Mouse (Mus musculus) retina, postnatal 1 day (tissue): ENCODE results near the gene Atf6b.

Source experiments
- DNase-seq: peaks from one replicate; pipeline ENCODE4 v3.0.0-alpha.2; 2012

Gene Atf6b

GRCm38 (mm10) chr17:34627093-34627942, 19.6 kb upstream of the Atf6b start:
- DNase-seq: peak; percentile 97

DNA sequence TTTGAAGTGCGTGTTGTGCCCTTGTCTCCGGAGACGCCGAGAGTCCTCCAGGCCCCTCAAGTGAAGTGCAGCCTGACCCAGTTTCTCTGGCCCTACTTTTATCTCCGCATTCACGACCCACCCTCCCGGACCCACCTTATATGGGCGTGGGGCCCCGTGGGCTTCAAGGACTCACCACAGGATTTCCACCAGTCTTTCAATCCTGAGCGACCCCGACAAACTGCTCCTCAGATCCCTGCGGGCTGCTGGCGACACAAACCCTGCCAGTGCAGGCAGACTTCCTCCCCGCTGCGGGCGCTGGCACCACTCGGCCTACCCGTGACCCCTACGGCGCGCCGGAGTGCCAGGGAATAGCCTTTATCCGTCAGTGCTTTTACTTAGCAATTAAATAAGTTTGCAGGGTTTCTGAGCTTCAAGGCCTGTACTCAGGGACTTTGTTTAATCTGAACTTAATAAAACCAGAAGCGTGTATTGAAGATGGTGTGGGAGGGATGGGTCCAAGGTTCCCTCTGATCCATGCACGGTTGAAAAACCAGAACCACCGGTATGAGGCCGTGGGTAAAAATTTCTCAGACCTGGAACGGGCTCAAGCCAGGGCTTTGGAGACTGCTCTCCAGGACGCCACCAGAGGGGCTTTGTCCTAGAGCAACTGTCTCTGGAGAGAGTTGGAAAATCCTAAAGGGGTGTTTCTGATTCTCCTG, 18.9 kb upstream of the Atf6b start, which contains the start of gene Ppt2:
TSS of gene Ppt2 (minus strand) at position 568 of the 701 bp plus-strand sequence.
- DNase-seq: no peak

DNA sequence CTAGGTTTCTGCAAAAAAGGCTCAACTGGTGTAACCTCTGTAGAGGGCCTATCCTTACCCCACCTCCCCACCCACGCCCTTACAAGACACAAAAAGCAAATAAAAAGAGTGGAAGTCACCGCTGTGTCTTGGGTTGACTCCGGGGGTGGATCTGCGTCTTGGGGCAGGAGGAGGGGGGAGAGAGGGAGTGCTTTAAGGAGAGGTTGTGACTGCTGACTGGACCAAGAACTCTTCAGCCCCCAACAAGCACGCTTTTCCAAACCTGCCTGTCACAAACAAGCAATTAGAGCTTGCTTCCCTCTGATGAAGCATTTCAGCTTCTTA, 18.3 kb upstream of the Atf6b start:
- no peak for DNase-seq

DNA sequence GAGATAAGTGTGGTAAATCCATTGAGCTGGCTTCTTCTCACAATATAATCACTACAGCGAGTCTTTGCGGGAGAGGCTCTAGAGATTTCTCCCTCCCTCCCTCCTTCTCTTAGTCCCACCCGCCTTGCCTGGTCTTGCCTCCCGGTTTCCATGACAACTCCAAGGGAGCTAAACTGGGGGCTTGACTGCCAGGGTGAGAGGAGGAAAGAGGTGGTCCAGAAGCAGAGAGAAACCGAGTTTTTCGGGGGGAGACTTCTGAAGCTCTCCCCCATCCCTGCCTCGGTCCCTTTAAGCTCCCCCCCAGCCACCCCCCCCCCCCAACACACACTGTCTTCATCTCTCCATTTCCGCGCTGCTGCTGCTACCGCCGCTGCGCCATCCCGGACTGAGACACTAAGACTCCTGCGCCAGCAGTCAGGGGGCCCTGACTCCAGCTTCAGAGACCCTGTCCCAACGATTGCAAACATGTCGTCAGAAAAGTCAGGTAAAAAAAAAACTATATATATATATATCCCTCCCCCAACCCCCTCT, 17.7 kb upstream of the Atf6b start, which contains the start of gene Prrt1:
TSS of gene Prrt1 (plus strand) at position 313 of the 531 bp plus-strand sequence.
- peak; percentile 64 for DNase-seq

- no peak for DNase-seq
Measured at GRCm38 (mm10) chr17:34629796-34630603, 16.9 kb upstream of the Atf6b start.

DNA sequence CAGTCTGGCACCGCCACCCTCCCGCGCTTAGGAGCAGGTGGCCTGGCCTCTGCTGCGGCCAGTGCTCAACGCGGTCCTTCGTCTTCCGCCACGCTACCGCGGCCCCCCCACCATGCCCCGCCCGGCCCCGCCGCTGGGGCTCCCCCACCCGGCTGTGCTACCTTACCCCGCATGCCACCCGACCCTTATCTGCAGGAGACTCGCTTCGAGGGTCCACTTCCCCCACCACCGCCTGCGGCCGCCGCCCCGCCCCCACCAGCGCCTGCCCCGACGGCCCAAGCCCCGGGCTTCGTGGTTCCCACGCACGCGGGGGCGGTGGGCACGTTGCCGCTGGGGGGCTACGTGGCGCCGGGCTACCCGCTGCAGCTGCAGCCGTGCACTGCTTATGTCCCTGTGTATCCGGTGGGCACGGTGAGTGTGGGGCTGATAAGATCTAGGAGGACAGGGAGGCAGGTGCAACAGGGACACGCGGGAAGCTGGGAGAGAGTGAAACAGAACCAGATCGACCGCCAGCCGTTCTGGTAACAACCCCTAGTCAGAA, 16.1 kb upstream of the Atf6b start:
- peak; percentile 52 for DNase-seq

GRCm38 (mm10) chr17:34631647-34632046, 15.3 kb upstream of the Atf6b start:
- DNase-seq: no peak

DNA sequence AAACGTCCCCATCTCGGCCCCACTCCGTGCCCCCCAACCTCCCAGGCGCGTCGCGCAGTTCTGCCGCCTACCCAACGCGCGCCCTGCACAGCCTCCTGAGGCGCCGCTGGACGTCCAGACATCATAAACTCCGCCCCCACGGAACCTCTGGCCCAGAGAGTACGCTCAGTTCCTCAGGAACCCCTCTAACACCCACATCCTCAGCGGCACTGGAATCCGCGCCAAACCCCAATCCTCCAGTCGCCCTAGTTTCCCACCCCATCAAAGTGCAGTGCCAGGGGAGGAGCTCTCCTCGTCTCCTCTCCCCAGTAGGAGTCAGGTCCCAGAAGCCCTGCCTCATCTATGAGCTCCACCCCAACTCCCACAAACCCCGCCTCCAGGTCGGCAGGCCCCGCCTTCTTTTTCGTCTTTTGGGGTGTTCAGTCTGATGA, 14.7 kb upstream of the Atf6b start:
- DNase-seq: peak; percentile 83

DNA sequence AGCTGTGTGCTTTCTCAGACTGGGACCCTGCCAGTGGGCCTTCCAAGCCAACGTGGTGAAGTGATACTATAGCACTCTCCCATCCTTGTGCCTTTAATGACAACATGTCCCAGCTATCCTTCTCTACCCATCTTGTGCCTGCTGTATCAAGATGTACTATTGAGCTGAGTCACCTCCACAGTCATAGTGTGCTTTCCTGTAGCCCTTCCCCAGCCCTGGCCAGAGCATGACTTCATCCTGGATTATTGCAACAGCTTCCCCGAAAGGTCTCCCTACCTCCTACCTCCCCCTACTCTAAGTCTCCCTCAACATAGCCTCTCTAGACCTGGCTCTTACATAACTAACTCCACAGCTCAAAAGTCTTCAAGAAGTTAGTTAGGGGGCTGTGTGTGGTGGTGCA, 11.3 kb upstream of the Atf6b start:
- DNase-seq: no peak

- no peak for DNase-seq
Measured at GRCm38 (mm10) chr17:34637459-34637858, 9.5 kb upstream of the Atf6b start.

DNA sequence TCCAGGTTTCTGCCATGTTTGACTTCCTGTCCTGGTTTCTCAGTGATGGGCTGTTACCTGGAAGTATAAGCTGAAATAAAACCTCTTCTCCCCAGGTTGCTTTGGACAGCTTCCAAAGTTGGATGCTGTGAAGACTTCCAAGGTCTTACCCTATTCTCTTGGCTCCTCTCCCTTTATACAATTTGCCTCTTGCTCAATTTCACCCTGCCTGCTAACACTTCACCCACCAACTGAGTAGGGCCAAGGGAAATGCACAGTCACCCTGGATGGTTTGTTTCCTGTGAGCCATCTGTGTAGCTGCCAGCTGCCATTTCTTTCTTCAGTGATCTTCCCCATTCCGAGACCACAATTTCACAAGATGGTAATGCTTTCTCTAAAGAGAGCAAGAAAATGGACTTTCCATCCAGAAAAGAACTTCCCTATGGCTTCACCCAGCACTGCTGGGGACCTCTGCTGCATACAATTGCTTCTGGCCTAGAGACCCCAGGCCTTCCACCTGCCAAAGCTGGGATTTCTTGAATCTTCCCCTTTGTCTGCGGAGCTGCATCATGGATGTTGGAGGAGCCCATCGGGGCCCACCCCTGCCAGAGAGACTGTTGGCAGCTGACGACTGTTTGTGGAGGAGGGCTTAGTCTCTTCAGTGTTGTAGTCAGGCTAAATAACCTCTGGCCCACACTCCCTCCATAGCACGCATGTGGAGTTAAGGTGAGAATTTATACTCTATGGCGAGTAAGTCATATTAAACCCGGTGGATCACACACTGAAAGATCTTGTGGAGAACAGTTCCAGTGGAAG, 7.3 kb upstream of the Atf6b start:
- DNase-seq: no peak

GRCm38 (mm10) chr17:34640778-34641601, 6.0 kb upstream of the Atf6b start:
- peak; percentile 88 for DNase-seq

- DNase-seq: no peak
Measured at GRCm38 (mm10) chr17:34641945-34642344, 5.0 kb upstream of the Atf6b start.

DNA sequence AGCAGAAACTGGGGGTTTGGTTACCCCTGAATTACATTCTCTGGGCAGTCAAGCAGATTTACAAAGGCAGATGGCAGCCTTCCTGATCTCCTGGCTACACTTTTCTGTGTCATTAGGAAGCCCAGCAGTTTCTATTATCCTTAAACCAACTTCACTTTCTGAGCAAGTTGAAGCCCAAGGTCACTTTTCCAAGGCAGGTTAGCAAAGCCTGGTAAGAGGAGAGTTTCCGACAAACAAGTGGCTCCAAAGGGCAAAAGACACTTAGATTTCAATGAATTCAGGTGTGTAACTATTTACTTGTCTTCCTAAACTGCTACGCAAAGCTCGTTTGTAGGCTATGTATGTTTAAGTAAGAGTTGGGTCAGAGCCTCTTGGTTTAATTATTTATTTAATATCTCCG, 3.6 kb upstream of the Atf6b start:
- DNase-seq: no peak

- DNase-seq: no peak
Measured at GRCm38 (mm10) chr17:34643944-34644343, 3.0 kb upstream of the Atf6b start.

DNA sequence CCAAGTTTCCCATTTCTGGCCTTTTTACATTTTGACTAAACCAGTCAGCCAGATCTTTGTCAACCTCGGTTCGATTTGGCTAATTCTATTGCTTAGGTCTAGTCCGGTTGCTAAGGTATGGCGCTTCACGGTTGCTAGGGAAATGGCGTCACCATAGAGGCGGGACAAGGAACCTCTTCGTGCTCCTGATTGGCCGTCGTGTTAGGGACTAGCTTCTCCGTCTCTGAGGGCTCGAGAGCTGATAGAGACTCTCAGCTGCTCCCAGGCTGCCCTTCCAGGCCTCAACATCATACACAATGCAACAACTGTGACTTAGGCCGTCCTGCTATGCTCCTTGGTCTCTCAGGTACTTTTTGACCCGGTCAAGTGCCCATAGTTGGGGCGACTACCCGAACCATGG, 2.3 kb upstream of the Atf6b start, which contains the start of gene Fkbpl:
TSS of gene Fkbpl (plus strand) at position 157 of the 400 bp plus-strand sequence.
- DNase-seq: peak; percentile 98

DNA sequence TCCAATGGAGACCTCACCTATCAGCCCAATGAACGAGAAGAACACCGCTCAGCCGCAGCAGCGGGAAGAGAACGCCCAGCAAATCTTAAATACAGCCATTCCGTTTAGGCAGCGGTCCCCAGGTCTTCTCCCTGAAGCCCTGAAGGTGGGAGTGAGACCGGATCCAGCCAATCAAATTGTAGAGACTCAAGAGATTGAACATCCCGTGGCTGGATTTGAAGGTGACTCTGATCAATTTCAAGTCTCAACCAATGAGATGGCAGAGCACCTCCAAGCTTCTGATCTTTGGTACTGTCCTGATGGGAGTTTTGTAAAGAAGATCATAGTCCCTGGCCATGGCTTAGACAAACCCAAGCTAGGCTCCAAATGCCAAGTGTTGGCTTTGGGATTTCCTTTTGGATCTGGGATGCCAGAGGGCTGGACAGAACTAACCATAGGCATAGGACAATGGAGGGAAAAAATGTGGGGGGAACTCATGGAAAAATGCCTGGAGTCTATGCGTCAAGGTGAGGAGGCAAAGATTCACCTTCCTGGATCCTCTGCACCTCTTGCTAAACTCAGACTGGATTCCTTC, 1.6 kb upstream of the Atf6b start:
- DNase-seq: no peak

DNA sequence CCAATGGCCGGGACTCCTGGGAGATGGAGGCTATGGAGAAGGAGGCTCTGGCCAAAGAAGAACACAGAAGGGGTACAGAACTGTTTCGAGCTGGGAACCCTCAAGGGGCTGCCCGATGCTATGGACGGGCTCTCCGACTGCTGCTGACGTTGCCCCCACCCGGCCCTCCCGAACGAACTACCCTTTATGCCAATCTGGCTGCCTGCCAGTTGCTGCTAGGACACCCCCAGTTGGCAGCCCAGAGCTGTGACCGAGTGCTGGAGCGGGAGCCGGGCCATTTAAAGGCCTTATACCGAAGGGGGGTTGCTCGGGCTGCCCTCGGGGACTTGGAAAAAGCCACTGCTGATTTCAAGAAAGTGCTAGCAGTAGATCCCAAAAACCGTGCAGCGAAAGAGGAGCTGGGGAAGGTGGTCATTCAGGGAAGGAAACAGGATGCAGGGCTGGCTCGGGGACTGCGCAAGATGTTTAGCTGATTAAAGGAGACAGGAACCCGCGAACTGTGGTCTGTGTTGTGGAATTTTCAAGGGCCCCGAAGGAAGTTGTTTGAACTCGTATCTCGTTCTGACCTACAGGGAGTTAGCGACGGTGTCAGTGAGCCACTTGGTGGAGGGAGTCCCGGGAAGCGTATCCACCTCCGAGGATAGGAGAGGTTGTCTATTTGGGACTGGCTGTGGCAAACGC, 975 bp upstream of the Atf6b start:
- DNase-seq: no peak

DNA sequence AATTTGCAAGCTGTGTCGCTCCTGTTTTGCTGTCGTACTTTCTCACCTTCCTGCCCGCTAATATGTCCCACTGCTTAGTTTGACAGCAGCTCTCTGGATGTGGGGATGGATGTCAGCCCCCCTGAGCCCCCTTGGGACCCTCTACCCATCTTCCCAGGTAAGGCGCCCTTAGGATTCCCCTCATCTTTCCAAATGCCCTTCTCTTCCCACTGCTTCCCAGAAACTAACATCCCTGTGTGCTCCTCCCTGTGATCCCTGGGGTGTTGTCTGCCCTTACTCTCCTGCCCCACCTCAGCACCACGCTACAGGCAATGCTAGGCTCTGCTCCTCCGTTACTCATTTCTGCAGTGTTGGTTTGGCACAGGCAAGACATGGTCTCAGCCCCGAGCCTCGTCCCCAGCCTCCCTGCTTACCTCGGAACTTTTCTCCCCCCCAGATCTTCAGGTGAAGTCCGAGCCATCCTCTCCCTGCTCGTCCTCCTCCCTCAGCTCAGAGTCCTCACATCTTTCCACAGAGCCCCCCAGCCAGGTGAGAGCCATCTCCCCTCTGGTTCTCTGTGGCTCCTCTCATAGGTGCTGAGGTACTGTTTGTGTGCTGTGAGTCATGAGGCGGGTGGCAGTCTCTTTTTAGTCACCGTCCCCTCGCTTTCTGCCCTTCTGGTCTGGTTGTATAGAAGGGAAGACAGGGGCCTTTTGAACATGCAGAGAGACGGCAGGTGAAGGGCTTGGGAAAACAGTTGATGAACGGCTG, 1.4 kb downstream of the Atf6b start:
- no peak for DNase-seq
